Mouse (Mus musculus) embryonic fibroblast, embryonic 13.5 days (primary cell): ENCODE measurements around the gene Capn15. TPM values are rescaled to one million over a fixed set of nuclear protein-coding genes. Genes with fewer than 3 reads are reported as not detected.

Experiments used
- H3K27ac ChIP-seq: 2 replicates; pipeline ENCODE4 v1.5.1; 2012; ENCODE audit warnings: low read length, control low read depth, inconsistent platforms; ENCODE audit not compliant: insufficient read depth
- H3K4me1 ChIP-seq: 2 replicates; pipeline ENCODE4 v1.6.1; 2011; ENCODE audit warnings: low read length; ENCODE audit not compliant: control insufficient read depth, insufficient read depth
- H3K4me3 ChIP-seq: 2 replicates; pipeline ENCODE4 v1.5.1; 2011; ENCODE audit warnings: mild to moderate bottlenecking, control low read depth, low read length; ENCODE audit not compliant: insufficient read depth
- CTCF ChIP-seq: IDR thresholded peaks from 2 replicates; pipeline ENCODE4 v1.5.1; 2011; ENCODE audit warnings: mild to moderate bottlenecking, control low read depth, low read length, moderate library complexity, borderline replicate concordance; ENCODE audit not compliant: insufficient read depth
- POLR2A ChIP-seq: IDR thresholded peaks from 2 replicates; pipeline ENCODE4 v1.6.1; 2011; ENCODE audit warnings: low read depth, mild to moderate bottlenecking, control low read depth, low read length, moderate library complexity
- polyA plus RNA-seq: library from polyadenylated mRNA; stranded (reverse); fragments of >200 nt; gene quantifications from 2 replicates; pipeline ENCODE4 v1.2.4, GENCODE M21; 2011; ENCODE audit warnings: low read depth; ENCODE audit not compliant: missing spikeins, insufficient read length

Capn15 gene
- polyA plus RNA-seq, 1 experiment = 10.9 TPM

DNA sequence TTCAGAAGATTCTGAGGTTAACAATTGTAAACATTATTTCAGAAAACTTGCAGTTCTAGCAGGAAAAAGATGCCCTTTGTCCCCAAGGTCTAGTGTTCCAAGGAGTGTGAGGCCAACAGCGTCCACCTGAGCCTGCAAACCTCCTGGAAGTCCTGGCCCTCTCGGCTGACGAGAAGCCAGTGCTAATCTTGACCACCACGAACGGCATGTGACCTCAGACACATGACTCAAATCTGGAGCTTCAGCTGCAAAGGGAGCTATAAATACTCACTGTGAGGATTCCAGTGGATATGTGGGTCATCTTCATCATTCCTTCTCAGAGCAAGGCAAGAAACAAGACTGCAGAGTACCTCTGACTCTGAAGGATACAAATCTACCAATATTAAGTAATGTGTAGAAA is 32.4 kb upstream of the Capn15 start:
- no peaks in the 10 kb centered on the region for H3K4me1 ChIP-seq
- no peak overlapping the region for H3K27ac ChIP-seq
- TF ChIP-seq POLR2A (no peak), CTCF (no peak)
- H3K4me3 ChIP-seq = no peak overlapping the region

DNA sequence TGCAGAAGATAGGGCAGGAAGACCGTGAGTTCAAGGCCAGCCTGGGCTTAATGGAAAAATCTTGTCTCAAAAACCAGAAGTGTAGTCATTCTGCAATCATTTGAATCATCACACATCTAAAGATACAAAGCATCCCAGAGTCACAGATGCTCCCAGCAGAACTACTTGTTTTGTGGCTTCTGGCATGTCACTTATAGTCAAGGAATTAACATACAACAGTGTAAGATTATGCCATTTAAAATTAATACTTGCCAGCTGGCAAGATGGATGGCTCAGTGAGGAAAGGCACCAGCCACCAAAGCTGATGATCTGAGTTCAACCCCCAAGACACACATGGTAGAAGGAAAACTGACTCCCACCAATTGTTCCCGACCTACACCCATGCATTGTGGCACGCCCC is 31.4 kb upstream of the Capn15 start:
- no peak overlapping the region for H3K4me3 ChIP-seq
- H3K4me1 ChIP-seq = no peaks in the 10 kb centered on the region
- no peak for TF ChIP-seq POLR2A
- no peak overlapping the region for H3K27ac ChIP-seq

DNA sequence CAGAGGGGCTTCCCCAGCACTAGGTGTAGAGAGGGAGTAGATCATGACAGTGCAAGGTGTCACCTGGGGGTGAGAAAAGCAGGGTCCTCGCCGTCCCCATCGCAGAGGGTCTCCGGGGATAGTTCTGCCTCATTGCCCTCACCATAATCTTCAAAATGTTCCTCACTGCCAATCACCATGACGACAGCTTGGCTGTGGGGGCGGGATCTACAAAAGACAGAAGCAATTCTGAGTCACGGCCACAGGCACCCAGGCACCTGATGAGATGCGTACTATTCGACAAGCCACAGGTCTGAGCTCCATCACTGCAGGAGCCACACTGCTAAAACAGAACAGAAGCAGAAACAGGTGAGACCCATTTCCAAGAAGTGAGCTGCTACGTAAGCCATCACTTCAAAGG is 28.1 kb upstream of the Capn15 start:
- TF ChIP-seq POLR2A (no peak), CTCF (no peak)
- H3K27ac ChIP-seq = no peak overlapping the region
- no peak overlapping the region for H3K4me3 ChIP-seq
- no peaks in the 10 kb centered on the region for H3K4me1 ChIP-seq

DNA sequence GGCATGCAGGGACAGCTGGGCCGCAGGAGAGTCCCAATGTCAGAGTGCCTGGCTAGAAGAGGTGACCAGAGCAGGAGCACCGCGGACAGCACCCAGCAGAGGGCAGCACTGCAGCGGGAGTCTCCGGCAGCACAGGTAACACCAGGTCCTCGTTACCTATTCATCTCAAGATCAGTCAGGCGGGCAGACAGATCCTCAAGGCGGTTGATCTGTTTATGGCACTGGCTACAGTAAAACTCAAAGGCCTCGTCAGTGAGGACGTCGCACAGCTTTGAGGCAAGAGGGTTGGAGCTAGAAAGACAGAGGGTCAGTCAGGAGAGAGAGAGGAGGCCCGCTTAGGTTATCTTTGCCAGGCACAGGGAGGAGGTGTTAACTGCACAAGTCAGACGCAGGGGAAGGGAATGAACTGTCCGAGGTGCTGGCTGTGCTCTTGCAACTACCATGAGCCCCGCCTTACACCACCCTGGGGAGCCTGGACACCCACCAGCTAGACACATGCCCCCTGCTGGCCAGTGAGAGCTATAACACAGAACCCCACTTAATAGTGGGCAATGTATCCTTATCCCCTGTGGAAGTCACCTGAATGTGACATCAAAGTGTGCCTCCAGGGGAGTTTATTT is 26.4 kb upstream of the Capn15 start:
- no peaks in the 10 kb centered on the region for H3K4me1 ChIP-seq
- H3K4me3 ChIP-seq = no peak overlapping the region
- H3K27ac ChIP-seq = no peak overlapping the region
- TF ChIP-seq POLR2A (no peak), CTCF (peak; percentile 78)

DNA sequence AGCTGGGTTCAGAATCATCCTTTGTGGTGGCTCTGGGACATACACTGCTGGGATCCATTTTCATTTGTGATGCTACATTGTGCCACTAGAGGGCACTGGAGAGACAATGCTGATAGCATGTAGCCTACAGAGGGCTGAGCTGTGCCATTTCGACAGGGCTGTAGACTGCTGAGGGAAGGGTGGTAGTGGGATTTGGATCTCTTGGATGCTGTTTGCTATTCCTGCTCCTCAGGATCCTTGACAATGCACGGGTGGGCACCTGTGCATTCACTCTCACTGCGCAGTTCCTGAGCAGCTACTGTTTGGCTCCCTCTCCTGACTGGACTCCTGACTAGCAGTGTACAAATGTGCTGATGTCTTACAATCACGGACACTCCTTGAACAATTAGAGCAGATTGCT is 23.9 kb upstream of the Capn15 start:
- H3K4me3 ChIP-seq = no peak overlapping the region
- peak; percentile 69; the same call in 1 of the 2 replicates for TF ChIP-seq CTCF
- no peak for TF ChIP-seq POLR2A
- no peaks in the 10 kb centered on the region for H3K4me1 ChIP-seq
- H3K27ac ChIP-seq = no peak overlapping the region

DNA sequence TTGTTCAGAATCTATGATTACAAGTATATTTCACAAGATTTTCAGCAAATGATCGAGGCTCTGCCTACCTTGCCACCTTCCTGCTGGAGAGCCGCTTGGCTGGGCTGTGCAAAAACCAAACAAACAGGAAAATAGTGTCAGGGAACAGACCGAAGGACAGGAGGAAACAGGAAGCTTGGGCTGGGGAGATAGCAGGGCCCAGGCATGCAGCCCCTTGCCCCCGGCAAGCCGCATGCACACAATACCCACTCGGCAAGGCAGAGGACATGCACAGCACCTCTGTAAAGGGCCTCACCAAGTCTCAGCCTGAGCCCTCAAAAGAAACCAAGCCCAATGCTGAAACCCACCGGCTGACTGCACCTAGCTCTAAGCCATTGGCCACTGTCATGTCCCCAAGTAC is 23.2 kb upstream of the Capn15 start:
- Histone ChIP-seq H3K4me3 (no peak overlapping the region), H3K27ac (no peak overlapping the region), H3K4me1 (no peaks in the 10 kb centered on the region)
- TF ChIP-seq POLR2A = no peak
- TF ChIP-seq CTCF = no peak

DNA sequence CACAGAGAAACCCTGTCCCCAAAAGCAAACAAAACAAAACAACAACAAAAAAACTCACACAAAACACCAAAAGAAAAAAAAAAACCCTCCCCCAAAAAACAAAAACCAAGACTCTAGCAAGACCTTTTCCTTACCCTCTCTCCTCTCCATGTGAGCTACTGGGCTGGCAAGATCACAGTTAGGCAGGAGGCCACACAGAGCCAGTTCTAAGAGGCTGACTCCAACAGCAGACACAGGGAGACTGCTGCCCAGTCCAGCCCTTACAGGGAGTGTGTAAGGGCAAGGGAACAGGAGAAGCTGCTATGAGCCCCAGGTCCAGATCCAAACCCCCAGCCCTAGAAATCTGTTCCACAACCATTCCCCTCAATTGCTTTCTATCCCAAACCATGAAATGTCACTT is 22.7 kb upstream of the Capn15 start:
- no peaks in the 10 kb centered on the region for H3K4me1 ChIP-seq
- no peak for TF ChIP-seq POLR2A
- H3K27ac ChIP-seq = no peak overlapping the region
- H3K4me3 ChIP-seq = no peak overlapping the region

DNA sequence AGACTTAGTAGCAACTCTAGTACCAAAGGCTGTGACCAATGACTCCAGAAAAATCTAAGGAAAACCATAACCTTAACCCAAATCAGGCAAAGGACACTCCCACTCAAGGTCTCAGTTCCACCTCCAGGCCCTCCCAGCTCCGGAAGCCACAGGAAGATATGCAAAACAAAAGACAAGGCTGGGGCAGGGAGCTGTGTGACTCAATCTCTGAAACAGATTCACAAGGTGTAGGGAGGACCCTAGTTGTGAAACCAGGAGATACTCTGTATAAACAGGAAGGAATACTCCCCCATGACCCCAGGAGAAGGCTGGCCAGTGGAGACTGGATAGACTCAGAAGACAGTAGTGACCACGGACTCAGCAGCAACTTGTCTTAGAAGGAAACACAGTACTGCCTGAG is 22.1 kb upstream of the Capn15 start:
- no peak for TF ChIP-seq CTCF
- no peak for TF ChIP-seq POLR2A
- Histone ChIP-seq H3K4me1 (no peaks in the 10 kb centered on the region), H3K27ac (no peak overlapping the region), H3K4me3 (no peak overlapping the region)

DNA sequence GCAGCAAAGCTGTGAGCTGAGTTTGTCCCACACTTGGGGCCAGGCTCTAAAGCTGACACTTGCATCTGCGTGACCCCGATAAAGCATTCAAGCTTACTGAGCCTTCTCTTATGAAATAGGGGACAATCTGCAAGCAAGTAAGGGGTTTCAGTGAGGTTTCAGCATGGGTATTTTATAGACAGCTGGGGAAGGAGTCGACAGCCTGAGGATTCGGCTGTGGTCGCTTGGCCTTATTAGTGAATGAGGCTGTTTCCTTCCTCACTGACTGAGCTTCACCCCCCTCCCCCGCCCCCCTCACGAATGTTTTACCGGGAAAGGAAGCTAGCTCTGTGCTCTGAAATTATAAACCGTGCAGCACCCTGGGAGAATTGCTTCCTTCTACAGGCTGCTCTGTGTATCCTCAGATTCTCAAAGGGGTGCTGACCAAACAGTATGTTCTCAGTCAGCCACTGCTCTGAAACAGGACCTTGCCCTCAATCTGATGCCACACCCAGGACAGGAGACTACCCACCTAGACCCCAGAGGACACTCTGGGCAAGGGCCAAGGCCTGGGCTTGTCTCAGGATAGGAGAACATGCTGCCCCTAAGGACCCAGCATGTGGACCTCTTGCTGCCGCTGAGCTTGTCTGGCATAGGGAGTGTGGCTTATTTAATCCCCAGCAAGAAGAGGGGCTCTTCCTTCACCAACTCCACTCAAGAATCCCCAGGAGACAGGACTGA is 20.3 kb upstream of the Capn15 start:
- Histone ChIP-seq H3K4me3 (no peak overlapping the region), H3K27ac (no peak overlapping the region), H3K4me1 (no peaks in the 10 kb centered on the region)
- no peak for TF ChIP-seq CTCF
- no peak for TF ChIP-seq POLR2A

DNA sequence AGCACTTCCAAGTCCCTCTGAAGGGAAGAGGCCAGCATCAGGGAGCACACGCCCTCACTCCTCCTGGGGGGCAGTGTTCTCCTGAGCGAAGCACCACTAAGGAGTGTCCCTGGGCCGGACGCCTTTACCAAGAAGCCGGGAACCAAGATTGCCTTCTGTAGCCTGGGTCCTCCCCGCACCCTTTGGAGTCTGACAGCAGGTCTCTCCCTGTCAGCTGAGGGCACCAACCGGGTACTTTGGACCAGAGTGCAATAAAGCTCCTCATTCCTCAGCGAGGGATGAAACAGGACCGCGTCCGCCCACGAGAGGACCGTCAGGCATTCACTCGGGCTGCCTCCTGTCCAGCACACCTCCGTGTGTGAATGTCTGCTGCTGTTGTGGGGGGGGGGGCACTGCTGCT is 19.1 kb upstream of the Capn15 start:
- Histone ChIP-seq H3K4me3 (no peak overlapping the region), H3K27ac (no peak overlapping the region), H3K4me1 (no peaks in the 10 kb centered on the region)
- TF ChIP-seq CTCF = no peak
- TF ChIP-seq POLR2A = no peak

DNA sequence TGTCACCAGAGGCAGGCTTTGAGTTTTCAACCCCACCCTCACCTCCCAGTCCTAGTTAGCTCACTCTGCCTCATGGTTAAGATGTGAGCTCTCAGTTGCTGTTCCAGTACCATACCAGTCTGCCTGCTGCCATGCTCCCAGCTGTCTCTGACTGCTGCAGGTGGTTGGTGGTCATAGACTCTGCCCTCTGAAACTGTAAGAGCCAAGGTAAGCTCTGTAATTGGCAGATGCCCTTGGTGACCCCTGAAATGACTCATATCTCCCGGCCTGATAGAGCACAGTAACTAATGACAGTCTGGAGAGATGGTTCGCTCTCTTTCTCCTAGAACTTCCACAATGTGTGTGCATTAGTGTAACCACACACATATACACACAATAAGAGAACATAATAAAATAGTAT is 18.3 kb upstream of the Capn15 start:
- no peak for TF ChIP-seq CTCF
- TF ChIP-seq POLR2A = no peak
- no peak overlapping the region for H3K4me3 ChIP-seq
- no peaks in the 10 kb centered on the region for H3K4me1 ChIP-seq

More for the DNA sequence above, 18.3 kb upstream of the Capn15 start:
- H3K27ac ChIP-seq = no peak overlapping the region
